Mouse (Mus musculus): ENCODE data around the gene Safb.
"Not testable (repeated sequence)": the region's sequence is repeated elsewhere in the genome, so short reads cannot be mapped to it uniquely, and the experiment has no call there.

DNA sequence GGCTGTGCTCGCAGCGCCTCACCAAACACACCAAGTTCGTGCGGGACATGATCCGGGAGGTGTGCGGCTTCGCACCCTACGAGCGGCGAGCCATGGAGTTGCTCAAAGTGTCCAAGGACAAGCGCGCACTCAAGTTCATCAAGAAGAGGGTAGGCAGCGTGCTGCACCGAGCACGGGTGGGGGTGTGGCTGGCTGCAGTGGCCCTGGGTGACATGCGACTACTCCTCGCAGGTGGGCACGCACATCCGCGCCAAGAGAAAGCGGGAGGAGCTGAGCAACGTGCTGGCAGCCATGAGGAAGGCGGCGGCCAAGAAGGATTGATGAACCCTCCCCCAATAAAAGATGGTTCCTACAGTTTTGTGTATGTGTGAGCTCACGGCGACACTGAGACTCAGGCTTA is 29.3 kb downstream of the Safb start:
- TF ChIP-seq CTCF (conservative IDR thresholded peaks at IDR 0.05; ENCODE audit: low read length); POU5F1 (IDR thresholded peaks at IDR 0.05; ENCODE audit: borderline replicate concordance, low read length); NANOG (IDR thresholded peaks at IDR 0.05; ENCODE audit: borderline replicate concordance, low read length): not testable (repeated sequence)
